Mouse (Mus musculus) right cerebral cortex, postnatal 4 days (tissue): Measurements from ENCODE around the gene Tmem243.

Experiments
- DNase-seq: peaks from one replicate; pipeline ENCODE4 v3.0.0-alpha.2; 2022

The Tmem243 gene

DNA sequence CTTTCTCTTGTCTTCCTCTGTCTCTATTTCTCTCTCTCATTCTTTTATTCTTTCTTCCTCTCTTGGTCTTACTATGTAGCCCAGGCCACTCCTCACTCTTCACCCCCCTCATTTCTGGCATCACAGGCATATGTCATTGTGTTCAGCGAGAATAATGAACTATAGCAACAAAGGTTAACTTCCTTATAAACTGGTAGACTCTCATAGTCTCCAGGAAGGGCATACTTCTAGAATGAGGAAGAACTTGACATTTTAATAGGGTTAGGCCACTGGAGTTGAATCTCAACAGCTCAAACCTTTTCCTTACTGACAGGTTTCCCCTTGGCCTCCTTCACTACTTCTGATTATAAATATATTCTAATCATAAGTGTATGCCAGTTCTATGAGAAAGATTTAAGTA, 86.0 kb downstream of the Tmem243 start:
- DNase-seq = no peak
